Mouse (Mus musculus): ENCODE results near the gene 1700093K21Rik. TPM values are rescaled to one million over a fixed set of nuclear protein-coding genes. Genes with fewer than 3 reads are reported as not detected.

The 1700093K21Rik gene
- polyA plus RNA-seq (2017; shearing (Covaris generic)), result not detected

DNA sequence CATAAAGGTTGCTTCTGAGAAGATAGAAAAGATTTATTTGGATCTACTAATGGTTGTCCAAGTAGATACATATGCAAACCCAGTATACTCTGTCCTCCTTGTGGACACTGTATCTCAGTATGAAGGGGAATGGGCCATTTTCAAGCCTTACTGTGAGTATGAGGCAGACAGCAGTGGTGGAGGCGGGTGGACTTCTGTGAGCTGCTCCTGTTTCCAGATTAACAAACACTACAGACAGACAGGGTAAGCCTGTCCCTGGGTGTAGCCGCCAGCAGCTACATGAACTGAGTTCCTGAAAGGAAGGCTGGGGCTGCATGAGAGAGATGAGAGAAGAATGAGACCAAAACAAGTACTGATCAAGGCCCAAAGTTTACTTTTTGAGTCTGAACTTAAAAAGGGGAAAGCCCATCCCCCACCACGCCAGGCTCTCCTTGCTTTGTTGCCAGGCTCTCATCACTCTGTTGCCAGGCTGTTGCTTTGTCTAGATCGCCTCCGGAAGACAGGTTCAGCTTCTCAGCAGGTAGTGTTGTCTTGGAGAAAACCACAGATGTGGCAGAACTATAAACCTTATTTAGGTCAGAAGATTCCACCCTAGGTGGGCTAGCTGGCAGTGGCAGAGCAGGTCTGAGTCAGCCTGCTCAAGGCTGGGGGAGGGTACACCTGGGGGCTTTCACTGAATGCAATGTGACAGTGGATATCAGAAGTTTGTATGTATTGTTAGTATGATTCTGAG lies at the start of gene 1700093K21Rik:
TSS of gene 1700093K21Rik (minus strand) at position 683 of the 733 bp plus-strand sequence.

DNA sequence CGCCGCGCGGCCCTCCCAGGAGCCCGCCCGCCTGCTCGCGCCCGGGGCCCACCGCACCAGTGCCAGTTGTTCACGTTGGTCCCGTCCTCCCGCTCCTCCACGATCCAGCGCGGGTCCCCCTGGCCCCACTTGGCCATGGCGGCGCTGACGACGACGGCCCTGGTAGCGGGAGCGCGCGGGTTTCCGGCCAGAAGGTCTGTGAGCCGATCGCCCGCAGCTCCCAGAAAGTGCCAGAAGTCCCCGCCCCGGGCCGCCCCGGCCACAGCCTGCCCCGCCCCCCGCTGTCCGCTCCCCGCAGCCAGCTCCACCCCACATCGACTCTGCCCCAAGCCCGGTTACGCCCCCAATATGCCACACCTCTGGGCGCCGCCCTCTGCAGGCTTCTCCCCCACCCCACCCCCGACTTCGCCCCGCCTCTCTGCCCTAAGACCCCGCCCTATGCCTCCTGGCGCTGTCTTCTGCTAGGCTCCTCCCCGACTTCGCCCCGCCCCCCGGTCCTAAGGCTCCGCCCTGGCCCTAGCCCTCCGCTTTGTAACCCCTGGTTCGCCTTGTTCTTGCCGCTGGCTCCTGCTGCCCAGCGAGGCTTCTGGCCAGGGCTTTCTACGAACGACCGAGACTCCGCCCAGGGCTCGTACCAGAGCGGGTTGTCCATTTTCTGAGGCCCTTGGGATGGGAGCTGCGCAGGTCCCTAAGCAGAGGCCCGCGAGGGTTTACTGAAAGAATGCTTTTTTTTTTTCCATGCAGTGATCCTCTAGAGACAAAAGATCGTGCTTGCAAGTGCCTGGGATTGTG lies 23.0 kb downstream of the 1700093K21Rik start, which contains the start of gene Ahsa2:
TSS of gene Ahsa2 (minus strand) at position 313 of the 792 bp plus-strand sequence.

Other genes with a start within 250 kb of the 1700093K21Rik start
- gene Usp34, start 214.3 kb downstream of the 1700093K21Rik start, polyA plus RNA-seq (2017; shearing (Covaris generic)), result 7.6 TPM
- 120 TPM for gene Ahsa2, start 23.1 kb downstream of the 1700093K21Rik start, polyA plus RNA-seq (2017; shearing (Covaris generic))
- 10.4 TPM for gene 0610010F05Rik, start 112.5 kb upstream of the 1700093K21Rik start, polyA plus RNA-seq (2017; shearing (Covaris generic))
- gene Pus10, start 144.5 kb upstream of the 1700093K21Rik start, polyA plus RNA-seq (2017; shearing (Covaris generic)), result 16.5 TPM
- gene Pex13, start 144.8 kb upstream of the 1700093K21Rik start, polyA plus RNA-seq (2017; shearing (Covaris generic)), result 39.0 TPM
- 129 TPM for gene Rel, start 249.8 kb upstream of the 1700093K21Rik start, polyA plus RNA-seq (2017; shearing (Covaris generic))

All from effector memory CD4-positive, alpha-beta T cell, adult 7 months (primary cell).